26 mouse cellular contexts compared by ENCODE assay signal in the genomic region with DNA sequence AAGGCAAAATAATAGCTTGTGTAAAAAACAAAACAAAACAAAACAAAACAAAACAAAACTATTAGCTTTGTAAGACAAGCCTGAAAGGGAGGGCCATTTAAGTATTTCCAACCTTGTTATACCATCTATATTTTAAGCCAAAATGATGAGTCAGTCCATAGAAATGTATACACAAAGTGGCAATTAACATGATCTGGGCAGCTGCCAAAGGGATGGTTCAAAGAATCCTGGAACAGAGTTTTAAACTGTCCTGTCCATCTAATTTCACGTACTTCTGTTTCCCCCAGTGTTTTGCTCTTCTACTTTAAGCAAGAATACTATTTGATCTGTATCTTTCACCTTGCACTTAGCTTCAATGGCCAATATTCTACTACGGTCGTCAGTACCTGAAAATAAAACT.
A peak's percentile ranks its signal among the peaks of the same experiment; 100 is the strongest.
DNase-seq lines count a peak whose midpoint lies in the region; ATAC-seq lines count a peak whose summit lies in the region.
"Had no signal": no experiment of that assay in that cellular context is flagged by ENCODE, and none has a peak within 500 bp of the region (broad histone marks: within the 10 kb centered on the region; RNA-seq: fewer than 3 reads in every experiment).

No protein-coding gene starts in this region.

- H3K9ac ChIP-seq in lung, embryonic 16.5 days (ENCODE audit: low read length): no peak overlapping the region
- H3K9ac ChIP-seq: embryonic facial prominence, embryonic 15.5 days; forebrain, postnatal 0 days; heart, embryonic 12.5 days; heart, embryonic 15.5 days; hindbrain, embryonic 13.5 days had no signal

- H3K27me3 ChIP-seq in lung, embryonic 16.5 days (ENCODE audit: control insufficient read depth, insufficient read depth, low read depth, low read length): no peaks in the 10 kb centered on the region
- no peaks in the 10 kb centered on the region for H3K27me3 ChIP-seq in midbrain, embryonic 10.5 days (ENCODE audit: low read depth, poor library complexity, severe bottlenecking)
- H3K27me3 ChIP-seq: embryonic facial prominence, embryonic 15.5 days; heart, embryonic 12.5 days; heart, embryonic 15.5 days; hindbrain, embryonic 13.5 days had no signal

- no peak overlapping the region for H3K27ac ChIP-seq in lung, embryonic 16.5 days (ENCODE audit: low read length)
- H3K27ac ChIP-seq in midbrain, embryonic 10.5 days (replicated peaks): no peak overlapping the region
- H3K27ac ChIP-seq: embryonic facial prominence, embryonic 15.5 days; gastrocnemius, adult 2 months; heart, embryonic 15.5 days; hindbrain, embryonic 10.5 days; hindbrain, embryonic 13.5 days had no signal

- no peak overlapping the region for H3K4me3 ChIP-seq in lung, embryonic 16.5 days (ENCODE audit: low read length)
- H3K4me3 ChIP-seq in midbrain, embryonic 10.5 days: no peak overlapping the region
- H3K4me3 ChIP-seq: embryonic facial prominence, embryonic 15.5 days; gastrocnemius, adult 2 months; heart, embryonic 12.5 days; heart, embryonic 15.5 days; hindbrain, embryonic 10.5 days; hindbrain, embryonic 13.5 days had no signal

- 44% methylated on average over 3 of the region's 3 CpGs for WGBS in lung, embryonic 16.5 days
- 93% methylated on average over 3 of the region's 3 CpGs for WGBS in midbrain, embryonic 10.5 days

- DNase-seq in lung, postnatal 4 days: no peak
- DNase-seq in 3T3-L1 (ENCODE audit: low read depth, low spot score): peak; percentile 58
- peak; percentile 48 for DNase-seq in Muller cell, postnatal 12 days (ENCODE audit: inconsistent ontology term)
- no peak for DNase-seq in midbrain, embryonic 10.5 days (ENCODE audit: low spot score)
- no peak for DNase-seq in thymus, postnatal 0 days (ENCODE audit: low spot score)
- DNase-seq: adrenal gland, adult 2 months; adrenal gland, postnatal 14 days; cerebellum, adult 11-12 months; cerebellum, adult 8-10 months; cerebellum, postnatal 10 days; cerebellum, postnatal 36 days; embryo, embryonic 11 days; forebrain, postnatal 0 days; gastrocnemius, adult 2 months; gastrocnemius, postnatal 14 days; heart, adult 11 months; heart, postnatal 10 days; heart, postnatal 36 days had no signal

- no peaks in the 10 kb centered on the region for H3K9me3 ChIP-seq in lung, embryonic 16.5 days (ENCODE audit: control insufficient read depth, low read length)
- no peaks in the 10 kb centered on the region for H3K9me3 ChIP-seq in midbrain, embryonic 10.5 days (replicated peaks)
- H3K9me3 ChIP-seq: embryonic facial prominence, embryonic 15.5 days; heart, embryonic 12.5 days; heart, embryonic 15.5 days; hindbrain, embryonic 10.5 days; hindbrain, embryonic 13.5 days had no signal

- peaks cover 2% of the 10 kb centered on the region; the same call in 1 of the 2 replicates for H3K4me1 ChIP-seq in lung, embryonic 16.5 days (replicated peaks; ENCODE audit: control insufficient read depth, insufficient read depth, low read length)
- H3K4me1 ChIP-seq in midbrain, embryonic 10.5 days: no peaks in the 10 kb centered on the region
- H3K4me1 ChIP-seq: embryonic facial prominence, embryonic 15.5 days; heart, embryonic 12.5 days; heart, embryonic 15.5 days; hindbrain, embryonic 10.5 days had no signal

- H3K36me3 ChIP-seq in lung, embryonic 16.5 days (ENCODE audit: control insufficient read depth, insufficient read depth, low read length): no peaks in the 10 kb centered on the region
- H3K36me3 ChIP-seq in midbrain, embryonic 10.5 days: no peaks in the 10 kb centered on the region
- H3K36me3 ChIP-seq: embryonic facial prominence, embryonic 15.5 days; heart, embryonic 12.5 days; heart, embryonic 15.5 days; hindbrain, embryonic 10.5 days; hindbrain, embryonic 13.5 days had no signal

- peak; percentile 28; the same call in 1 of the 2 replicates for ATAC-seq in lung, embryonic 16.5 days (ENCODE audit: low read depth)
- ATAC-seq: forebrain, embryonic 14.5 days; forebrain, postnatal 0 days; hindbrain, embryonic 16.5 days had no signal

- H3K4me2 ChIP-seq in lung, embryonic 16.5 days (ENCODE audit: low read depth, low read length): no peak overlapping the region
- H3K4me2 ChIP-seq: embryonic facial prominence, embryonic 15.5 days; heart, embryonic 12.5 days; heart, embryonic 15.5 days; hindbrain, embryonic 13.5 days had no signal

Comparison
In these comparisons a context has a peak if more than half of its experiments do, and no peak if none do; other contexts are left out.
1. DNase-seq: peak in 3T3-L1 (single experiment) and Muller cell, postnatal 12 days (single experiment); none in lung, postnatal 4 days (0 of 2), midbrain, embryonic 10.5 days (single experiment) and thymus, postnatal 0 days (single experiment).